Mouse (Mus musculus): Measurements from ENCODE around the gene Zbed3.
"Not testable (repeated sequence)": the region's sequence is repeated elsewhere in the genome, so short reads cannot be mapped to it uniquely, and the experiment has no call there.

Zbed3 gene

DNA sequence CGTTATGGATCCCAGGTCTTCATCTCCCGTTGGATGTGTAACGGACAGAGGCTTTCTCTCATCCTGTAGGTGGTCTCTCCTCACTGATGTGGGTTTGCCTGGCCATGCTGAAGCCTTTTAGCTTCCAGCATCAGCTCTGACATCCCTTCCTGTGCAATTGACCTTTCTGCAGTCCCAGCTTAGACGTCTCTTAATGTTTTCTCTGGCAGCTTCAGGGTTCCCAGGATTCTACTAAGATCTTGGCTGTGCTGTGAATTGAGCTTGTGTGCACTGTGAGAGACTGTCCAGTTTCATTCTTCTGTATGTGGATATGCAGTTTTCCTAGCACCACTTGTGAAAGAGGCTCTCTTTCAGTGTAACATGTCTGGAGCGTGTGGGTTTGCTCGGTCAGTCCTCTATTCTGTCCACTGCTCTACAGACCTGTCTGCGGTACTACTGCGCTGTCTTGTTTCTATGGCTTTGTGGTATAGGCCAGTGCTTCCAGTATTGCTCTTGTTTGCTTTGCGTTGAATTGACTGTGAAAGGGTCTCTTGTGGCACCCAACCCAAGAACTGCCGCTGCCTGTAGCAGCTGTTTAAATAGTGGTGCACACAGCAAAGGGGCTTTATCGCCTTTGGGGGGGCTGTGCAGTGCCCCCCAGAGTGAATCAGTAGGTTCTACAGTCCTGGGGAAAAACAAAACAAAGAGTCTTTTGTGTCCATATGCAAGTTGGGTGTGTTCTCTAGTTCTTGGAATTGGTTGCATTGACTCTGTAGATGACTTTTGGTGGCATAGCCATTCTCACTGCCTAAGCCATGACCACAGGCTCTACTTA is 8.9 kb downstream of the Zbed3 start:
- DNase-seq (ENCODE audit: low spot score in 2 of 2): no peak

DNA sequence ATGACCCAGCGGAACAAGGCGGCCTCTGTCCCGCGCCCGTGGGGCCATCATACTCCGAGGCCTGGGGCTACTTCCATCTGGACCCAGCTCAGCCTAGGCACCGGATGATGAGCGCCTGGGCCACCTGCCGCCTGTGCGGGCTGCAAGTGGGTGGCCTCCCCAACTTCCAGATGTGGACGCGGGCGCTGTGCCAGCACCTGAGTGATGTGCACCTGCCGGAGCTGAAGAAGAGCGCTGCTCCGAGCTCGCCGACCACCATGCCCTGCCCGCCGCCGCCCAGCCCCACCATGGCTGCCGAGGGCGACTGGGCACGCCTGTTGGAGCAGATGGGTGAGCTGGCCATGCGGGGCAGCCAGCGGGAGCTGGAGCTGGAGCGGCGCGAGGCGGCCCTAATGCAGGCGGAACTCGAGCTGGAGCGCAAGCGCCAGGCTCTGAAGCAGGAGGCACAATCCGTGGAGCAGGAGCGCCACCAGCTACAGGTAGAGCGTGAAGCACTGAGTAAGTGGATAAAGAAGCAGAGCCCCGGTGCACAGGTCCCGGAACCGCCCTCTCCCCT is 12.8 kb downstream of the Zbed3 start:
- DNase-seq (ENCODE audit: low spot score in 2 of 2): no peak

DNA sequence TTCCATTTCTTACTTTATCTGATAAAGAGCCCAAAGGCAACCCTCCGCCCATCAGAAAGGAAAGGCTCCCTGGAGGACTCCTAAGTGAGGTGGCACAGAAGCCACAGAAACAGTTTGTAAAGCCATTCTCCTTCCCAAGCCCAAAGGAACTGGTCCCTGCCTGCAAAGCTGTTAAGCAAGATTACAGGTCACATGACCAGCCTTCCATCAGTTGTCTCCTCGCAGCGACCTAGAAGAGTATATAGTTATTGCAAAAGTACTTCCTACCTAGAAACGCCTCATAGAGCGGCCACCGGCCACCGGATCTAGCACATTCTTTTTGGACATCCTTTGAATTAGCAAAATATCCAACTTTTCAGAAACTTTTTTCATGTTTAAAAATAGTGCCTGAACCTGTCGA is 20.1 kb downstream of the Zbed3 start:
- DNase-seq (ENCODE audit: low spot score in 2 of 2): no peak

DNA sequence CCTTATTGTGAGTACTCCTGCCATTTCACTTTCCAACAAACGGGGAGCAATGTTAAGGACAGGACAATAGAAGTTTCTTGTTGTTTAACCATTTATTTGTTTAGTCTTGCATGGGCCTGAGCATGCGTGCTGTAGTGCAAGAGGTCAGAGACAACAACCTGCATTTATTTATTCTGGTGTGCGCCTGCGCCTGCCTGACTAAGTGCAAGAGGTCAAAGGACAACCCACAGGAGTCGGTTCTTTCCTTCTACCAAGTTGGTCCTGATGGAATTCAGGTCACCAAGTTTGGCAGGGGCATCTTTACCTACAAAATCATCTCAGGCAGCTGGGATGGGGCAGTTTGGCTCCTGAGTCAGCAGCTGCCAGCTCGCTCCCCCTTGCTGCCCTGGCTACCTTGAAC is 22.5 kb downstream of the Zbed3 start:
- DNase-seq (ENCODE audit: low spot score in 2 of 2): no peak

DNA sequence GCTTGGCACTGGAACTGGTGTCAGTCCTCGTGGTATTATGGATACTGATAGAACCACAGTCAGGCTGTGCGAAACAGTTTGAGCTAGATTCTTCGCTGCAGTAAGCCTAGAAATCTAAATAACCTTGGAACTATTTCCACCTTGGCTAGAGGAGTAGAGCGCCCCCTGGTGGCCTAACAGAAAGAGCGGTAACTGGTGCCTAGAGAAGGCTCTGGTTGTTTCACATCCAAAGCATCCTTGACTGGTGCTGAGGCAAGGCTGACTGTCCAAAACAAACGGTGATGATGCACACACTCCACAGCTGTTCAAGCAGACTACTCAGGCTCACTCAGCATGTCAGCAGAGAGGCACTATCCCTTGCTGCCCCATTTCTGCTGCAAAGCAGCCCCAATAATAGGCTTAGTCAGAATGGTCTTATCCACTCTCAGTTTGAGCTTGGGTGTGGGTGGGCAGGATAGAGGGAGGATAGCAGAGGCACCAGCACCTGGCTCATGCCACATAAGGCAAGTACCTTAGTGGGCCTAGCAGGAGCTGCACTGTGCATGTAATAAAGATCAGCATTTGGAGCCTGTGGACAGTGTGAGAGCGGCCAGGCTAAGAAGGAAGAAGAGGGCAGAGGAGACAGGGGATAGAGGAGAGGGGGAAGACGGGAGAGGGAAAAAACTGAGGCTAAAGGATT is 23.7 kb downstream of the Zbed3 start:
- DNase-seq (ENCODE audit: low spot score in 2 of 2): peak in 1 of 2 experiments; percentile 37

DNA sequence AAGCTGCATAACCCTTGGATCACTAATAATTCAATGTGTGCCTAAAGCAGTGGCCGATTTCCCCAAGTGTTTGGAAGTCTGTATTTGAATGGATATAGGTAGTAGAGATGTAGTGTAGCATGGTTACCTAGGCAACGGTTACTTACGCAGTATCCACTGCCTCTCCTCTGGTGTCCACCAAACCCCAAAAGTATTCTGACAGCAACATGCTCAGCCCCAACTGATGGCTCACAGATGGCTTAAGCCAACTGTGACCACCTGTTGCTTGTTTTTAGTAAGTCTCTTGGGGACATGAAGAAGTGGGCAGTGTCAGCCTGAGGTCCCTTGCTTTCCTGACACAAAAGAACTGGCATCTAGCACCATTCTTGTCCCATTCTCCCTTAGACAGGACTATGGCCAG is 25.1 kb downstream of the Zbed3 start:
- DNase-seq (ENCODE audit: low spot score in 2 of 2): no peak

DNA sequence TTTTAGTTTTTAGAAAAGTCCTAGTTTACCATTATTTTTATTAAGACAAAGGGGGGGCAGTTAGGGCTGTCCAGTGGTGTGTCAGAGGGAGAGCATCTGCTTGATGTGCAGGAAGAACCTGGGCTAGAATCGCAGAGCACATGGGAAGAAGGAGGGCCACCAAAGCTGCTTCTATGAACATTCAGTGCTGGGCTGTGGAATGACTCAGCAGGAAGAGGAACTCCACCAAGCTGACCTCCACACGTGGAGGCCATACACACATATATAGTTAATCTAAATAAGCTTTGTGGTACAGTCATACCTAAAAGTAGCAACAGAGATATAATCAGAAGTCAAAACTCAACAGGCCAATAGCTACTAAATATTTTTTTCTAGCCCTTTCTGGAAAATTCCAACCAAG is 34.8 kb downstream of the Zbed3 start:
- DNase-seq (ENCODE audit: low spot score in 2 of 2): no peak

DNA sequence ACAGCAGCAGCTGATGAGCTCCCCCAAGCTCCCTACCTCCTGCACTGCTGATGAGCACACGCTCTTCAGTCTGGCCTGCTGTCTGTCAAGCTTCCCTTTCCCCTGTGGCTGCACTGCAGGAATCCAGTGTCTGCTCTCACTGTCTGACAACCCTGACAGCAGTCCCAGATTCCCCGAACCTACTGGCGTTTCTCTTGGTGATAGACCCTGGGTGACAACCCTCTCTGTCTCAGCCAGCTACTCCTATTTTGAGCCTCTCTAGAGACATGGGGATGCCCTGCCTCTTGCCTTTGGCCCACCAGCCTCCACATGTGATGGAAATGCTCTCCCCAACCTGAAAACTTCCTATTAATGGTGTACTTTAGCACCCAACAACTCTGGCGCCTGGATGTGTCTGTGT is 40.0 kb downstream of the Zbed3 start:
- DNase-seq (ENCODE audit: low spot score in 2 of 2): no peak

DNA sequence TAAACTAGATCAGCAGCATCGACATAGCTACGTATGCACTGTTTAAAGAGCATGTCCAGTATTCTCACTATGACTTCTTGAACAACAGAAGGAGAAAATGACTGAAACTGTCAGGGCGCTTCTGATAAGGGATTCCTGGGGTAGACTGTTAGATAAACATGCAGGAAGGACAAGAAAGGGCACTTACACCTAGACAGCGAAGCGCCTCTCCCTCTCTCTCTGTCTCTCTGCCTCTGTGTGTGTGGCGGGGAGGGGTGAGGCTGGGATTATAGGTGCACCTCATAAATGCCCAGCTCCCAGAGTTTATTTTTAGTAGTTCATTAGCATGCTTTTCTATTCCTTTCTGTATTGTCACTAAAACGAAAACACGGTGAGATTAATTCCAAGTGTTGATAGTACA is 42.9 kb downstream of the Zbed3 start:
- DNase-seq (ENCODE audit: low spot score in 2 of 2): no peak

DNA sequence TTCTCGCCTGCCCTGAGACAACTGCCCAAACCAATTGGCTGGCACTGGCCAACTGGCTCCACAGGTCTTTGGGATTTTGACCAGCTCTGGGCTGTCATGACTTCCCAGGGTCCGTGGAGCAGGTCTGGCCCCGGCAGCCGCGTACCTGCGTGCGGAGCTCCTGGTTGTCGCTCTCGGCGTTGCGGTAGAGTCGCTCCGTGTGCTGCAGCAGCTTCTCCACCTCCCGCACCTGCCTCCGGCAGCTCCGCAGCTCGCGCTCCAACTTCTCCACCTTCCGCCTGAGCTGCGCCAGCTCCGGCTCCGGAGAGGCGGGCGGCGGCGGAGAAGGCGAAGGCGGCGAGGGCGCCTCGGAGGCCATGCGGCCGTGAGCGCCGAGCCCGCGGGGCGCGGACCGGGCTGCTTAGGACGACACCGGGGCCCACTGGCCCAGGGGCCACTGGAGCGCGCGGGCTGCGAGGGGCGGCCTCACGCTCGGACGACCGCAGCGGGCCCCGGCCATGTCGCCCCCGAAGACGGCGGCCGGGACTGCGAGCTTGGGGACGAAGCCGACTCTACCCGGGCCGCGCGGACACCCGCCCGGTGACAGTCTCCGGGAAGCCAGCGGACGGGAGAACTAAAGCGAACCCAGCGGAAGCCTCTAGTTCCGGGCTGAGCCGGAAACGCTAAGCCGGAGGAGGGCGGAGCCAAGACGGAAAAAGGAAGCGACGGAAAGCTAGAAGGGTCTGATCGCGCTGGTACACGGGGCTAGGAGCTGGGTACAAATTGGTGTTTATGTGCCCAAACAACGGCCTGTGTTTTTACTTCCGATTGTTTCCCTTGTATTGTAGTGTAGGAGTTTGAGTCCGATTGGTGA is 51.5 kb downstream of the Zbed3 start, which contains the start of gene Aggf1:
Aggf1 (minus strand) TSS at position 652 of the 853 bp plus-strand sequence.
- DNase-seq (ENCODE audit: low spot score in 2 of 2): peak; percentile 91 to 94

DNA sequence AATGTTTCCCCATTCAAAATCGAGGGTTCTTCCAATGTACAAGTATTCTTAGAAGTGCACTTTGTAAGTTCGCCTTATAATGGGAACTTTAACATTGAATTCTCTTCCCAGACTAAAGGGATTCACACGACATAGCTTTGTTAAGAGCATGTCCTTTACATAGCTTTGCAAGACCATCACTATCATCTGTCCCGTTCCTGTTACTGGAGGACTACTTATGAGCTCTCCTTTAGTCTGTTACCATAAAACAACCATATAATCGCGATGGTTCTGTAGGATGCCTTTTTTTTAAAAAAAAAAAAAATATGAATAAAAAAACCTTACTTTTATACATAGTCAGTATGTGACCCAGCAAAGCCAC is 52.1 kb downstream of the Zbed3 start:
- no peak for DNase-seq (ENCODE audit: low spot score in 2 of 2)

DNA sequence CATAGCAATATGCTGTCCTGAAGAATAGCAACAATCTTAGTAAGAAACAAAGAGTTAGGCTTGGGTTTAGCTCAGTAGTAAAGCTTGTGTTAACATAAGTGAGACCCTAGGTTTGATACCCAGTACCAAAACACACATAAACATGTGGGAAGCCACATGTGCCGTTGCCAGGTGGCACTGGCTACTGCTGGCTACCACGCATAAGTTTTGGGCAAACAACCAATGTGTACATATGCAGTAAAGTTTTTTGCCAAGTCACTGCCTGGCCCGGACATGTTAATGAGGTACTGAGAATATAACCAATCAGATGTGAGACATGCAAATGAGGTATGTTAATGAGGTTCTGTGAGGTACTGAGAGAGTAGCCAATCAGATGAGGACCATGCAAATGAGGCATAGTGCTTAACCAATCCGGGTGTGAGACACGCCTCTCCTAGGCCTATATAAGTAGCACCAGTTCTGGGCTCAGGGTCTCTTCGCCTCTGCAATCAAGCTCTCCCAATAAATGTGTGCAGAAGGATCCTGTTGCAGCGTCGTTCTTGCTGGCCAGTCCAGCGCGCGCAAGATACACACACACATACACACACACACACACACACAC is 53.4 kb downstream of the Zbed3 start:
- not testable (repeated sequence) for DNase-seq (ENCODE audit: low spot score in 2 of 2)

DNA sequence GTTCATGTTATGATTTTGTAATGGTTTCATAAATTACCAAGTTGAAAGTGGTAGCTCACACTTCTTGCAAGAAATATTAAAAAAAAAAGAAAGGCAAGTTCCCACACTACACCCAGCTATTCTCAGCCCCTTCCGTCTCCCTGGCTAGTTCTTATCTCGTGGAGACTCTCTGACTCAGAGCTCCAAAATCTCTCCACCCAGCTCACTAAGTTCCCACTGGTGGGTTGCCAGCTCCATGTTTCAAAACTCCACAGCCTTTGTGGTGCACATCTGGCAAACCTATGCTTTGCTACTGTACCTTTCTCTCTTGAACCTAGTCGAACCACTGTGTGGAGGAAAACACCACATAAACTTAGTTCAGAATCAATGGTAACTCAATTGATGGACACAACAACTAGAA is 55.3 kb downstream of the Zbed3 start:
- peak; percentile 51 to 59 for DNase-seq (ENCODE audit: low spot score in 2 of 2)

DNA sequence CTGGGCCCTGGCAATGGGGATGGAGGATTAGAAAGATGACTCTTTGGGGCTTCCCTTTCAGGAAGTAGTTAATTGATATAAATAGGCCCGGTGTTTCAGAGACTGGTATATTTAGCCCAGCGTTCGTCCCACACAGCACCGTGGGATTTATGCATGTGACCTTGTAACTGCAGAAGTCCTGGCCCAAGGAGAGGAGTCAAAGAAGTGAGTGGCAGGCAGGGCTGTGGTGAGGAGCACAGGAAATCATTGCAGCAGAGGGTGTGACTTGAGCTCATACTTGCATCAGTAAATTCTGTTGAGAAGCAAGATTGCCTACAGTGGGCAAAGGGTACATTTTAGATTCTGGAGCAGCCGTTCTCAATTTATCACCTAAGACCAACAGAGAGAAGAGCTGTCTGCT is 59.0 kb downstream of the Zbed3 start:
- no peak for DNase-seq (ENCODE audit: low spot score in 2 of 2)
